Mouse (Mus musculus) megakaryocyte, embryonic 14.5 days (primary cell): ENCODE results near the gene Cort. TPM values are rescaled to one million over a fixed set of nuclear protein-coding genes. Genes with fewer than 3 reads are reported as not detected.
A peak's percentile ranks its signal among the peaks of the same experiment; 100 is the strongest.

ENCODE experiments used
- H3K27me3 ChIP-seq: replicated peaks from 2 replicates; pipeline ENCODE3; 2012; ENCODE audit warnings: inconsistent platforms
- H3K36me3 ChIP-seq: replicated peaks from 2 replicates; pipeline ENCODE3; 2012; ENCODE audit warnings: low read length, inconsistent platforms, mixed read lengths
- H3K4me1 ChIP-seq: 2 replicates; pipeline ENCODE4 v1.6.1; 2012; ENCODE audit warnings: inconsistent platforms
- H3K4me3 ChIP-seq: replicated peaks from 2 replicates; pipeline ENCODE3; 2012; ENCODE audit warnings: moderate library complexity, mild to moderate bottlenecking, inconsistent platforms
- H3K9me3 ChIP-seq: 2 replicates; pipeline ENCODE4 v1.6.1; 2012; ENCODE audit warnings: inconsistent platforms
- FLI1 ChIP-seq: IDR thresholded peaks from 2 replicates; pipeline ENCODE4 v1.6.1; 2012; ENCODE audit warnings: low read length, inconsistent platforms, mixed read lengths
- GATA1 ChIP-seq: IDR thresholded peaks from 3 replicates; pipeline ENCODE4 v1.6.1; 2012; ENCODE audit warnings: mixed read lengths, low read length, inconsistent platforms, borderline replicate concordance
- polyA plus RNA-seq: library from polyadenylated mRNA; stranded (reverse); fragments of >175 nt; gene quantifications from 2 replicates; pipeline ENCODE4 v1.2.3, GENCODE M21; 2012; ENCODE audit warnings: low replicate concordance; ENCODE audit not compliant: insufficient read depth

Gene Cort
- polyA plus RNA-seq, 1 experiment = 3.4 TPM

- no peak overlapping the region for H3K4me3 ChIP-seq
- 0 out of 2 replicates have a peak, but pooled peaks cover 4% of the 10 kb centered on the region for H3K9me3 ChIP-seq
- H3K36me3 ChIP-seq = peaks cover 57% of the 10 kb centered on the region
- H3K27me3 ChIP-seq = peaks cover 7% of the 10 kb centered on the region
- TF ChIP-seq GATA1 = no peak
- peaks cover 36% of the 10 kb centered on the region for H3K4me1 ChIP-seq
Measured at GRCm38 (mm10) chr4:149149611-149150010, 23.0 kb upstream of the Cort start.

- H3K36me3 ChIP-seq = peaks cover 53% of the 10 kb centered on the region
- H3K4me1 ChIP-seq = peaks cover 38% of the 10 kb centered on the region
- TF ChIP-seq GATA1 (no peak), FLI1 (no peak)
- peaks cover 7% of the 10 kb centered on the region for H3K27me3 ChIP-seq
- 0 out of 2 replicates have a peak, but pooled peaks cover 4% of the 10 kb centered on the region for H3K9me3 ChIP-seq
- no peak overlapping the region for H3K4me3 ChIP-seq
Measured at GRCm38 (mm10) chr4:149149196-149149595, 22.6 kb upstream of the Cort start.

- Histone ChIP-seq H3K36me3 (peaks cover 42% of the 10 kb centered on the region), H3K4me3 (no peak overlapping the region), H3K27me3 (peaks cover 11% of the 10 kb centered on the region), H3K4me1 (peaks cover 41% of the 10 kb centered on the region), H3K9me3 (0 out of 2 replicates have a peak, but pooled peaks cover 4% of the 10 kb centered on the region)
- TF ChIP-seq GATA1 (no peak), FLI1 (no peak)
Measured at GRCm38 (mm10) chr4:149148084-149148483, 21.5 kb upstream of the Cort start.

- H3K9me3 ChIP-seq = 0 out of 2 replicates have a peak, but pooled peaks cover 4% of the 10 kb centered on the region
- H3K4me1 ChIP-seq = peaks cover 40% of the 10 kb centered on the region
- H3K4me3 ChIP-seq = no peak overlapping the region
- TF ChIP-seq FLI1 (no peak), GATA1 (no peak)
- peaks cover 37% of the 10 kb centered on the region for H3K36me3 ChIP-seq
- peaks cover 11% of the 10 kb centered on the region for H3K27me3 ChIP-seq
Measured at GRCm38 (mm10) chr4:149147528-149147927, 21.0 kb upstream of the Cort start.

GRCm38 (mm10) chr4:149145151-149145550 lies 18.6 kb upstream of the Cort start:
- no peak for TF ChIP-seq FLI1
- no peak for TF ChIP-seq GATA1
- Histone ChIP-seq H3K36me3 (peaks cover 13% of the 10 kb centered on the region), H3K4me1 (peaks cover 30% of the 10 kb centered on the region), H3K27me3 (peaks cover 17% of the 10 kb centered on the region), H3K9me3 (no peaks in the 10 kb centered on the region), H3K4me3 (no peak overlapping the region)

- no peak overlapping the region for H3K4me3 ChIP-seq
- H3K9me3 ChIP-seq = no peaks in the 10 kb centered on the region
- TF ChIP-seq GATA1 (no peak), FLI1 (no peak)
- peaks cover 29% of the 10 kb centered on the region for H3K4me1 ChIP-seq
- peaks cover 6% of the 10 kb centered on the region for H3K36me3 ChIP-seq
- H3K27me3 ChIP-seq = peaks cover 19% of the 10 kb centered on the region
Measured at GRCm38 (mm10) chr4:149144459-149144858, 17.9 kb upstream of the Cort start.

- TF ChIP-seq FLI1 (no peak), GATA1 (no peak)
- H3K27me3 ChIP-seq = peaks cover 19% of the 10 kb centered on the region
- no peak overlapping the region for H3K4me3 ChIP-seq
- H3K4me1 ChIP-seq = peaks cover 26% of the 10 kb centered on the region
- H3K36me3 ChIP-seq = no peaks in the 10 kb centered on the region
- no peaks in the 10 kb centered on the region for H3K9me3 ChIP-seq
Measured at GRCm38 (mm10) chr4:149143594-149143993, 17.0 kb upstream of the Cort start.

- H3K9me3 ChIP-seq = no peaks in the 10 kb centered on the region
- H3K4me1 ChIP-seq = peaks cover 10% of the 10 kb centered on the region
Measured at GRCm38 (mm10) chr4:149138515-149138914, 12.0 kb upstream of the Cort start.

GRCm38 (mm10) chr4:149136982-149137770 lies 10.6 kb upstream of the Cort start, which contains the start of gene Cenps:
Gene Cenps (minus strand): TSS chr4:149137629.
- Histone ChIP-seq H3K9me3 (no peaks in the 10 kb centered on the region), H3K36me3 (peaks cover 2% of the 10 kb centered on the region), H3K4me1 (peaks cover 15% of the 10 kb centered on the region), H3K27me3 (peaks cover 8% of the 10 kb centered on the region), H3K4me3 (peak within 1 kb of the TSS; percentile 98)
- TF ChIP-seq FLI1 (no peak; the same call in 1 of the 2 replicates), GATA1 (no peak)

More at GRCm38 (mm10) chr4:149138515-149138914, 12.0 kb upstream of the Cort start:
- Histone ChIP-seq H3K4me3 (no peak overlapping the region), H3K27me3 (peaks cover 9% of the 10 kb centered on the region), H3K36me3 (no peaks in the 10 kb centered on the region)
- no peak for TF ChIP-seq FLI1
- TF ChIP-seq GATA1 = no peak
